Mouse (Mus musculus): ENCODE data around the gene Chmp3. TPM values are rescaled to one million over a fixed set of nuclear protein-coding genes. Genes with fewer than 3 reads are reported as not detected.

The Chmp3 gene
- polyA plus RNA-seq, 1 experiment from 2014 or later: 68.9 TPM

DNA sequence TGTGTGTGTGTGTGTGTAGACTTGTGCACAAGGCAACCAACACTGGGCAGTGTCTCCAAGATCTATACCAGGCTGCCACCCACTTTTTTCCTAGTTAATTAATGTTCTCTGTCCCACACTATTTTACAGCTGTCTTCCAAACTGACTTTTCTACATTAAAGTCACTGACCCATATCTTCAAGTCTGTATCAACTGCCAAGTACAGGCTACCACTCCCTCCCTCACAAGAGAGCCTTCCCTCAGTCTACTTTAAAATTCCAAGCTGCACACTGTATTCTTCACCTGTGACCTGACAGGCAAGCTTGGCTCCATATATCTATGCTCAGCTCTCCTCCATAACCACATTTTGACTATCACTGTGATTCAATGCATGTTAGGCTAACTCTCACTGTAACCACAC lies 69.6 kb downstream of the Chmp3 start:
- ATAC-seq: no peak
- H3K9ac ChIP-seq: no peak overlapping the region
- H3K4me2 ChIP-seq (replicated peaks): no peak overlapping the region
- no peaks in the 10 kb centered on the region for H3K4me1 ChIP-seq (replicated peaks)
- no peak overlapping the region for H3K4me3 ChIP-seq (replicated peaks)
- H3K9me3 ChIP-seq: no peaks in the 10 kb centered on the region
- H3K36me3 ChIP-seq: peaks cover 27% of the 10 kb centered on the region
- H3K27me3 ChIP-seq (replicated peaks): no peaks in the 10 kb centered on the region
- H3K27ac ChIP-seq: no peak overlapping the region

DNA sequence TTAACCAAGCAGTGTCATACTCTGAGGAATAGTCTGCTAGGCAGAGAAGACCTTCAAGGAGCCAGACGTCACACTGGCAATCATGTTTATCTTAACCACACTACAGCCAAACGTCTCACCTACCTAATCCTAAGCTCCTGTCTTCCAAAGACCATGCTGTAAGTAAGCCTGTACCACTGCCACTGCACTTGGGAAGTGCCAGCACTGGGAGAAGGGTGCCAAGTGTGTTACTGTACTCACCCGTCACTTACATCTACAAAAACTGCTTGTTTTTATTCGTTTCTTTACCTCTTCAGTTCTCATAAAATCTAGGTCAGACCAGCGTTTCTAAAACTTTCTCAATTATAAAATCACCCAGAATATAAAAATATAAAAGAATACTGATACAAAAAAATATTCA lies 73.4 kb downstream of the Chmp3 start:
- Histone ChIP-seq H3K4me3 (replicated peaks) (no peak overlapping the region), H3K36me3 (peaks cover 17% of the 10 kb centered on the region), H3K4me2 (replicated peaks) (no peak overlapping the region), H3K27ac (no peak overlapping the region), H3K9ac (no peak overlapping the region), H3K27me3 (replicated peaks) (no peaks in the 10 kb centered on the region), H3K9me3 (no peaks in the 10 kb centered on the region), H3K4me1 (replicated peaks) (no peaks in the 10 kb centered on the region)
- ATAC-seq: no peak
- WGBS: 68% methylated on average over 5 of the region's 5 CpGs

DNA sequence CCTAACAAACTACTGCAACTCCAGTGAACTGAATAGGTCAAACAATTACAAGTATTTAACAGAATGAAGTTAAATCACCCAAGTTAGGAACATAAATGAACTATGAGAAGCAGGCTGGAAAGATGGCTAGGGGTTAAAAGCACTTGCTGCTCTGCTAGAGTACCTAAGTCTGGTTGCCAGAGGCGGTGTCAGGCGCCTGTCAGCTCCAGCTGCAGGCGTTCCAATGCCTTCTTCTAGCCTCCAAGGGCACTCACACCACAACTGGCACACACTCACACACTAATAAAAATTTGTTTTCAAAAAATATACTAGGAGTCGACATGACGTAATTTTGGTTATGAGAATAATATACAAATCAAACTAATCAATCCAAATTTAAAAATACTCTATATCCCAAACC lies 78.0 kb downstream of the Chmp3 start:
- Histone ChIP-seq H3K4me1 (replicated peaks) (no peaks in the 10 kb centered on the region), H3K9me3 (no peaks in the 10 kb centered on the region), H3K27me3 (replicated peaks) (no peaks in the 10 kb centered on the region), H3K4me2 (replicated peaks) (no peak overlapping the region), H3K36me3 (peaks cover 23% of the 10 kb centered on the region), H3K9ac (no peak overlapping the region), H3K27ac (no peak overlapping the region), H3K4me3 (replicated peaks) (no peak overlapping the region)
- WGBS: 88% methylated on average over 5 of the region's 5 CpGs
- no peak for ATAC-seq

DNA sequence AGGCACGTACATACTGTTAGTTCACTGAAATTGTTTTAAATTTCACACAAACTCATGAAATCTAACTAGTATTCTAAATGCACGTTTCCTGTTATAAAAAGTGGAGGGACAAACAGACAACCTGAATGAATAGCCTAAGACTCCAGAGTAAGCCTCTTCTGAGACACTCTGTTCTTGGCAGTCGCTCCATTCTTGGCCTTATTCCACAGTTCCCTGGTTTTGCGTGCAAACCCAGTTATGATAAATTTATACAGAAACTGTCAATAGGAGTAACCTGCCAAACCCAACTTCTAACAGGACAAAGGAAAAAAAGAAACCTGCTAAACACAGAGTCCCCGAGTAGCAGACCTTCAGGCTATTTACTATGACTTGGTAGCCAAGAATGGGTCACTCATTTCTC lies 78.4 kb downstream of the Chmp3 start:
- Histone ChIP-seq H3K9me3 (no peaks in the 10 kb centered on the region), H3K4me3 (replicated peaks) (no peak overlapping the region), H3K36me3 (peaks cover 18% of the 10 kb centered on the region), H3K27me3 (replicated peaks) (no peaks in the 10 kb centered on the region), H3K9ac (no peak overlapping the region), H3K27ac (no peak overlapping the region), H3K4me1 (replicated peaks) (no peaks in the 10 kb centered on the region), H3K4me2 (replicated peaks) (no peak overlapping the region)
- WGBS: 82% methylated on average over 5 of the region's 5 CpGs
- ATAC-seq: no peak

DNA sequence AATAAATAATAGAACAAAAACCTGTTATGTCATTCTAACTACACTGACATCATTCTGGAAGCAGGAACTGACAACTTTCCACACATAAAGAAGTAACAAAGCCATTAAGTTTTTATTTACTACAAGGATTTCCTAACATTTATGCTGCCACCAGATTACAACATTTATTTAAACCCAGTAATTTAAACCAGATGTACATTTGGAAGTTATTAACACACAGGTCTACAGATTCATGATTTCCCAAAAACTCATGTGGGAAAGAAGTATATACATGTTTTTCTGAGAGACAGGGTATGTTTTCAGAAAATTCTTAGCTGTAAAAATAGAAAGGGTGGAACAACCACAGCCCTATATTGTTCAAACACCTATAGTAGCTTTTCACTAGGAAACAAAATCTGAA lies 81.1 kb downstream of the Chmp3 start:
- Histone ChIP-seq H3K36me3 (peaks cover 18% of the 10 kb centered on the region), H3K4me2 (replicated peaks) (no peak overlapping the region), H3K27ac (no peak overlapping the region)

DNA sequence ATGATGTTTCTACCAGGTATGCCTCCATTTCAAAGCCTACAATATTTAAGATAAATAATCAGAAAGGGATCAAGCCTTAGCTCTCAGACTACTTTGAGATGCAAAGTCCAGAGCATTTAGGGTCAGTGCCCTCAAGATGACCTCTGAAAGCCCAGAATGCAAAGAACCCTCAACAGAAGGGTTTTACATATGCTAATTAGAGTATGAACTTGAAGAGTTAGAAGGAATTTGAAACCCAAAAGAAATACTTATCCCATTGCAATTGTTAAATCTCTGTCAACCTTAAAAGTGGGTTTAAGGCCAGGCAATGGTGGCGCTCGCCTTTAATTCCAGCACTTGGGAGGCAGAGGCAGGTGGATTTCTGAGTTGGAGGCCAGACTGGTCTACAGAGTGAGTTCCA lies 82.4 kb downstream of the Chmp3 start:
- no peaks in the 10 kb centered on the region for H3K27me3 ChIP-seq (replicated peaks)
- H3K4me3 ChIP-seq (replicated peaks): no peak overlapping the region
- ATAC-seq: no peak
- H3K4me1 ChIP-seq (replicated peaks): peaks cover 7% of the 10 kb centered on the region; the same call in 1 of the 2 replicates
- no peak overlapping the region for H3K9ac ChIP-seq
- no peaks in the 10 kb centered on the region for H3K9me3 ChIP-seq
- no peak overlapping the region for H3K27ac ChIP-seq
- 91% methylated on average over 2 of the region's 2 CpGs for WGBS
- no peak overlapping the region for H3K4me2 ChIP-seq (replicated peaks)
- peaks cover 18% of the 10 kb centered on the region for H3K36me3 ChIP-seq

More for the DNA sequence above, 81.1 kb downstream of the Chmp3 start:
- Histone ChIP-seq H3K4me3 (replicated peaks) (no peak overlapping the region), H3K9me3 (no peaks in the 10 kb centered on the region), H3K27me3 (replicated peaks) (no peaks in the 10 kb centered on the region), H3K4me1 (replicated peaks) (no peaks in the 10 kb centered on the region), H3K9ac (no peak overlapping the region)
- ATAC-seq: no peak

DNA sequence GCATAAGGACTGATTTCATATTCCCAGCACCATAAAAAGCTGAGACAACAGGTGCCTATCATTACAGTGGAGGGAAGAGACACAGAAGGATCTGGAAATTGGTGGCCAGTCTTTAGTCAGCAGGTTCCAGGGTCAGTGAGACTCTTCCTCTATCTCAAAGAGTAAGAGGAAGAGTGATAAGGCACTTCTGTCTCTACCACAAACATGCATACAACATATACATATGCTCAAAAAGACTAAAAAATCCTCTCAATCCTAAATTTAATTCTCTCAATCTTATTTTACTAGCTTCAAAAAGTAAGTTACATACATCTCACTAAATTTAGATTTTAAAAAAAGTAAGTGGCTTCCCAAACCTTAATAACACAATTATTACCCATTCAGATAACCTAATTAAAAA lies 83.7 kb downstream of the Chmp3 start:
- Histone ChIP-seq H3K36me3 (peaks cover 18% of the 10 kb centered on the region), H3K4me1 (replicated peaks) (peaks cover 7% of the 10 kb centered on the region; the same call in 1 of the 2 replicates), H3K27me3 (replicated peaks) (no peaks in the 10 kb centered on the region), H3K4me2 (replicated peaks) (no peak overlapping the region), H3K4me3 (replicated peaks) (no peak overlapping the region), H3K9me3 (no peaks in the 10 kb centered on the region), H3K27ac (no peak overlapping the region), H3K9ac (no peak overlapping the region)
- ATAC-seq: no peak

DNA sequence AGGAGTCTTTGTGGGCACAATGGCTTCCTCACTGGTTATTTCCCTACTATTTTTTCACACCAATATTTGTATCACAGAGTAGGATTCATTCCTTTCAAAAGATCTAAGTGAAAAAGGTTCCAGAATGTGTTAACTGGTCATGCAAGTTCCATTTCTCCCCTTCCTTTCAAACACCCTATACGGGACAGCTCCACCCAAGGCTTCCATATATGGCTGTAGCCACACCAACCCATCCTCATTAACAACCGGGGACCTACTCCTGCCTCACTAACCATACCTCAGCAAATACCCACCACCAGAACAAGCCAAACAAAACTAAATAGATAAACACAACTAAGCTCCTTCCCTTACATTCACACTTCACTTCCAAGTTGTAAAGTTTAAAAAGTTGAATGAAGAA lies 87.6 kb downstream of the Chmp3 start:
- peak overlapping the region; percentile 83 for H3K4me3 ChIP-seq (replicated peaks)
- no peaks in the 10 kb centered on the region for H3K9me3 ChIP-seq
- no peak overlapping the region for H3K9ac ChIP-seq
- no peak for ATAC-seq
- peaks cover 7% of the 10 kb centered on the region; the same call in 1 of the 2 replicates for H3K4me1 ChIP-seq (replicated peaks)
- H3K27me3 ChIP-seq (replicated peaks): no peaks in the 10 kb centered on the region
- H3K4me2 ChIP-seq (replicated peaks): peak overlapping the region; percentile 63
- no peak overlapping the region for H3K27ac ChIP-seq
- no peaks in the 10 kb centered on the region for H3K36me3 ChIP-seq
- WGBS: 3% methylated on average over 2 of the region's 2 CpGs

DNA sequence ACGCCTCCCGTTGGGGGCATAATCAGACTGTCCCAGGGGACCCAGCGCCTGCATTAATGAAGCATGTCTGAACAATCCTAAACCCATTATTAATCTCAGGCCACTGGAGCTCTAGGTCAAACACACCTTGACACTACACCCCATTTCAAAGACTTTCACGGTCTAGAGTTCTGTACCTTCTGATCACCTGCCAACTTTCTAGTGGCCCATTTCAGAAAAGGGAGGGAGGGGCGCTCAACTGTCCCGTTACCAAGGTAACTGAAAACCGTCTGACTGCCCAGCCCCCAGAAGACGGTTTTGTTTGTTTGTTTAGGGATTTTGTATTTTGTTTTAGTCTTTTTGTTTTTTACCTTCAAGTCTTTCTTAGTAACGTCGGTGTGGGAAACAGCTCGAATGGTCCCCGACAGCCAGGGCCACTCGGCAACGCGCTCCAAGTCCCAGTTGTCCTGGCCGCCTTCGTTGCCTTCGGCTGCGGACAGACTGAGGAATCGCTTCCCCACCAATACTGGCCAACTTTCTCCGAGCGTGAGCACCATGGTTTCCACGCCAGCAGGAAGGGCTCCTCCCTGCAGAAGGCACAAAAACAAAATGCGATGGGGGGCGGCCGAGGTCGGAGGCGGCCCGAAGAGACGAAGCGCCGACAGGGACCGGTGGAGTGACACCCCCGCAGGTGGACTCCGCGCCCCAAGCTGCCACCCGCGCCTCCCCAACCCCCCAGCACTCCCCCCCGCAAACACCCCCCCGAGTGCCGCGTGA lies 88.3 kb downstream of the Chmp3 start:
- peak overlapping the region; percentile 63 for H3K4me2 ChIP-seq (replicated peaks)
- peak overlapping the region; percentile 83 for H3K4me3 ChIP-seq (replicated peaks)
- ATAC-seq: no peak; the same call in 1 of the 2 replicates
- WGBS: 3% methylated on average over 42 of the region's 42 CpGs
- peak overlapping the region; percentile 99 for H3K27ac ChIP-seq
- H3K36me3 ChIP-seq: no peaks in the 10 kb centered on the region
- H3K27me3 ChIP-seq (replicated peaks): no peaks in the 10 kb centered on the region
- peaks cover 7% of the 10 kb centered on the region; the same call in 1 of the 2 replicates for H3K4me1 ChIP-seq (replicated peaks)
- no peaks in the 10 kb centered on the region for H3K9me3 ChIP-seq
- H3K9ac ChIP-seq: peak overlapping the region; percentile 86

Other genes starting within 250 kb of the Chmp3 start
- 0.27 and 0.57 TPM in 2 replicates for gene Smyd1, start 221.6 kb upstream of the Chmp3 start, polyA plus RNA-seq (2015; fragmentation: Nextera tagmentation; extraction: Ambion mirVana)
- gene Cd8b1, start 221.0 kb upstream of the Chmp3 start, polyA plus RNA-seq (2015; fragmentation: Nextera tagmentation; extraction: Ambion mirVana): 0.21 TPM in 1 of 2 replicates, not detected in the other
- not detected in 2 replicates for gene Cd8a, start 170.4 kb upstream of the Chmp3 start, polyA plus RNA-seq (2015; fragmentation: Nextera tagmentation; extraction: Ambion mirVana)
- 13.9 and 16.0 TPM in 2 replicates for gene Rmnd5a, start 103.2 kb upstream of the Chmp3 start, polyA plus RNA-seq (2015; fragmentation: Nextera tagmentation; extraction: Ambion mirVana)
- gene Rnf103, start 49.9 kb upstream of the Chmp3 start, polyA plus RNA-seq (2015; fragmentation: Nextera tagmentation; extraction: Ambion mirVana): 27.9 and 29.9 TPM in 2 replicates
- 41.9 and 45.2 TPM in 2 replicates for gene Kdm3a, start 89.2 kb downstream of the Chmp3 start, polyA plus RNA-seq (2015; fragmentation: Nextera tagmentation; extraction: Ambion mirVana)
- 16.1 and 16.6 TPM in 2 replicates for gene Reep1, start 163.8 kb downstream of the Chmp3 start, polyA plus RNA-seq (2015; fragmentation: Nextera tagmentation; extraction: Ambion mirVana)